Mouse (Mus musculus): Measurements from ENCODE around the gene Phka2. TPM values are rescaled to one million over a fixed set of nuclear protein-coding genes. Genes with fewer than 3 reads are reported as not detected.
A peak's percentile ranks its signal among the peaks of the same experiment; 100 is the strongest.

Phka2 gene
- polyA plus RNA-seq, 1 experiment from 2014 or later, result 21.3 TPM

GRCm38 (mm10) chrX:160585110-160585509, 83.1 kb downstream of the Phka2 start:
- 57% methylated on average over 1 of the region's 1 CpGs for WGBS
- Histone ChIP-seq H3K36me3 (ENCODE audit: control insufficient read depth, insufficient read depth, low read length) (no peaks in the 10 kb centered on the region), H3K27ac (ENCODE audit: low read length) (no peak overlapping the region), H3K4me1 (ENCODE audit: control insufficient read depth, insufficient read depth, low read length) (no peaks in the 10 kb centered on the region), H3K4me3 (ENCODE audit: low read depth, low read length) (no peak overlapping the region), H3K9me3 (ENCODE audit: control insufficient read depth, low read depth, low read length) (no peaks in the 10 kb centered on the region), H3K4me2 (replicated peaks; ENCODE audit: low read depth, low read length) (no peak overlapping the region), H3K27me3 (ENCODE audit: control insufficient read depth, insufficient read depth, low read length) (no peaks in the 10 kb centered on the region), H3K9ac (replicated peaks; ENCODE audit: low read depth, low read length) (no peak overlapping the region)
- ATAC-seq (ENCODE audit: insufficient number of reproducible peaks, insufficient read depth, low FRiP score, low read depth), result no peak

DNA sequence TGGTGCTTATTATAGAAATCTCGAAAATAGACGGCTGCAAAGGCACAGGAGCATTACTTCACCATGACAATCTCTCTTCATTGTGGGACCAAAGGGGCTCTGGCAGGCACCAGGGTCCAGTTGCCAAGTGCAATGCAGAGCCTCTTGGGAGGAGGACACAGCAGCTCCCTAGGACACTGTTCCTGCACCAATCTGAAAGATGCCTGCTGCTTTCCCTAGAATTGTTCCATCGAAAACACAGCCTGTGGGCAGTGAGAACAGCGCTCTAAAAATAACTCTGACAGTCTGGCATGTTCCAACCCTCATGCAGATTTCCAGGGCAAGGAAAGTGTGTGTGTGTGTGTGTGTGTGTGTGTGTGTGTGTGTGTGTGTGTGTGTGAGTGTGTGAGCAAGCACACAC, 86.6 kb downstream of the Phka2 start:
- Histone ChIP-seq H3K4me2 (replicated peaks; ENCODE audit: low read depth, low read length) (no peak overlapping the region), H3K36me3 (ENCODE audit: control insufficient read depth, insufficient read depth, low read length) (no peaks in the 10 kb centered on the region), H3K9ac (replicated peaks; ENCODE audit: low read depth, low read length) (no peak overlapping the region), H3K9me3 (ENCODE audit: control insufficient read depth, low read depth, low read length) (no peaks in the 10 kb centered on the region), H3K27me3 (ENCODE audit: control insufficient read depth, insufficient read depth, low read length) (no peaks in the 10 kb centered on the region), H3K4me3 (ENCODE audit: low read depth, low read length) (no peak overlapping the region), H3K4me1 (ENCODE audit: control insufficient read depth, insufficient read depth, low read length) (no peaks in the 10 kb centered on the region), H3K27ac (ENCODE audit: low read length) (no peak overlapping the region)
- no peak for ATAC-seq (ENCODE audit: insufficient number of reproducible peaks, insufficient read depth, low FRiP score, low read depth)
- WGBS, result 89% methylated on average over 4 of the region's 4 CpGs

- H3K9ac ChIP-seq (replicated peaks; ENCODE audit: low read depth, low read length), result no peak overlapping the region
- H3K4me1 ChIP-seq (ENCODE audit: control insufficient read depth, insufficient read depth, low read length), result no peaks in the 10 kb centered on the region
- H3K9me3 ChIP-seq (ENCODE audit: control insufficient read depth, low read depth, low read length), result no peaks in the 10 kb centered on the region
- 98% methylated on average over 7 of the region's 7 CpGs for WGBS
- no peak for ATAC-seq (ENCODE audit: insufficient number of reproducible peaks, insufficient read depth, low FRiP score, low read depth)
- H3K36me3 ChIP-seq (ENCODE audit: control insufficient read depth, insufficient read depth, low read length), result no peaks in the 10 kb centered on the region
- no peak overlapping the region for H3K4me2 ChIP-seq (replicated peaks; ENCODE audit: low read depth, low read length)
- H3K27ac ChIP-seq (ENCODE audit: low read length), result no peak overlapping the region
- H3K27me3 ChIP-seq (ENCODE audit: control insufficient read depth, insufficient read depth, low read length), result no peaks in the 10 kb centered on the region
- H3K4me3 ChIP-seq (ENCODE audit: low read depth, low read length), result no peak overlapping the region
Observed at GRCm38 (mm10) chrX:160590147-160590546, 88.2 kb downstream of the Phka2 start.

DNA sequence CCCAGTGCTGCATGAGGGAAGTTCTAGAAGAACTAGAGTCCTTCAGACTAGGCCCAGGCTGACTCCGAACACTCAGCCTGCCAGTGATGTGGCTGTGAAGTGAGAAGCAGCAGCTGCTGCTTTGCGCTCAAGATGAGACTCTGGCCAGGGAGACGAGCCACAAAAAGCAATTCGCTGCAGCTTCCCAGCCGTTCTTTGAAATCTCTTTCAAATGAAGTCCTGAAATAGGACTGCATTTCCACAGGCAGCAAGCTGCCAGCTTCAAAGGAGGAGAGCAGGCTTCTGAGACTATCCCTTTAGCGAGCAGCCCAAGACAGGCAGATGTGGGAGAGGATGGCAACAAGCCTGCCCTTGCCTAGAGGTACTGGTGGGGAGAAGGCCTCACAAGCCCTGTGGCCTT, 91.0 kb downstream of the Phka2 start:
- Histone ChIP-seq H3K4me2 (replicated peaks; ENCODE audit: low read depth, low read length) (no peak overlapping the region), H3K4me3 (ENCODE audit: low read depth, low read length) (no peak overlapping the region), H3K9me3 (ENCODE audit: control insufficient read depth, low read depth, low read length) (no peaks in the 10 kb centered on the region), H3K36me3 (ENCODE audit: control insufficient read depth, insufficient read depth, low read length) (no peaks in the 10 kb centered on the region), H3K9ac (replicated peaks; ENCODE audit: low read depth, low read length) (no peak overlapping the region), H3K27me3 (ENCODE audit: control insufficient read depth, insufficient read depth, low read length) (no peaks in the 10 kb centered on the region), H3K4me1 (ENCODE audit: control insufficient read depth, insufficient read depth, low read length) (no peaks in the 10 kb centered on the region), H3K27ac (ENCODE audit: low read length) (no peak overlapping the region)
- no peak for ATAC-seq (ENCODE audit: insufficient number of reproducible peaks, insufficient read depth, low FRiP score, low read depth)
- 77% methylated on average over 6 of the region's 6 CpGs for WGBS

DNA sequence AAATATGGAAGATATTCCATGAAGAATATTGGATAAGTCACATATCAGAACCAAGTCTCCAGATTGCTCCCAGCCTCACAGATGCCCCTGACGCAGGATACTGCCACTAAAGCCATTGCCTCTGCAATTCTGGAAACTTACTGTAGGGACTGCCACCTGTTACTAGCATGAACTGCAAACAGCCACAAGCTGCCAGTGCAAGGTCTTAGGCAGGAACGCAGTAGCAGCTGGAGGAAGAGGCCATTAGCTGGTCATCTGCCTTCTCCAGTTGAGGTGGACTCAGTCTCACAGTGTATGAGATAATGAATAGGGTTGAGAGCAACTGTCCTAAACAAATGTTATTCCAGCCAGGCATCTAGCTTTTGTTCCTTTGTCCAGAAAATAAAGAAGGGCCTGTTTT, 96.1 kb downstream of the Phka2 start:
- H3K9me3 ChIP-seq (ENCODE audit: control insufficient read depth, low read depth, low read length), result no peaks in the 10 kb centered on the region
- no peak overlapping the region for H3K4me3 ChIP-seq (ENCODE audit: low read depth, low read length)
- no peak overlapping the region for H3K9ac ChIP-seq (replicated peaks; ENCODE audit: low read depth, low read length)
- no peaks in the 10 kb centered on the region for H3K36me3 ChIP-seq (ENCODE audit: control insufficient read depth, insufficient read depth, low read length)
- 70% methylated on average over 2 of the region's 2 CpGs for WGBS
- no peaks in the 10 kb centered on the region for H3K4me1 ChIP-seq (ENCODE audit: control insufficient read depth, insufficient read depth, low read length)
- no peaks in the 10 kb centered on the region for H3K27me3 ChIP-seq (ENCODE audit: control insufficient read depth, insufficient read depth, low read length)
- ATAC-seq (ENCODE audit: insufficient number of reproducible peaks, insufficient read depth, low FRiP score, low read depth), result no peak
- H3K4me2 ChIP-seq (replicated peaks; ENCODE audit: low read depth, low read length), result no peak overlapping the region
- H3K27ac ChIP-seq (ENCODE audit: low read length), result no peak overlapping the region

GRCm38 (mm10) chrX:160598562-160599458, 96.8 kb downstream of the Phka2 start:
- ATAC-seq (ENCODE audit: insufficient number of reproducible peaks, insufficient read depth, low FRiP score, low read depth), result peak; percentile 83; the same call in 1 of the 2 replicates
- Histone ChIP-seq H3K9ac (replicated peaks; ENCODE audit: low read depth, low read length) (no peak overlapping the region), H3K4me3 (ENCODE audit: low read depth, low read length) (no peak overlapping the region), H3K4me2 (replicated peaks; ENCODE audit: low read depth, low read length) (no peak overlapping the region), H3K4me1 (ENCODE audit: control insufficient read depth, insufficient read depth, low read length) (no peaks in the 10 kb centered on the region), H3K27ac (ENCODE audit: low read length) (peak overlapping the region; percentile 39; the same call in 1 of the 2 replicates), H3K27me3 (ENCODE audit: control insufficient read depth, insufficient read depth, low read length) (no peaks in the 10 kb centered on the region), H3K9me3 (ENCODE audit: control insufficient read depth, low read depth, low read length) (no peaks in the 10 kb centered on the region), H3K36me3 (ENCODE audit: control insufficient read depth, insufficient read depth, low read length) (no peaks in the 10 kb centered on the region)
- WGBS, result 25% methylated on average over 3 of the region's 3 CpGs

DNA sequence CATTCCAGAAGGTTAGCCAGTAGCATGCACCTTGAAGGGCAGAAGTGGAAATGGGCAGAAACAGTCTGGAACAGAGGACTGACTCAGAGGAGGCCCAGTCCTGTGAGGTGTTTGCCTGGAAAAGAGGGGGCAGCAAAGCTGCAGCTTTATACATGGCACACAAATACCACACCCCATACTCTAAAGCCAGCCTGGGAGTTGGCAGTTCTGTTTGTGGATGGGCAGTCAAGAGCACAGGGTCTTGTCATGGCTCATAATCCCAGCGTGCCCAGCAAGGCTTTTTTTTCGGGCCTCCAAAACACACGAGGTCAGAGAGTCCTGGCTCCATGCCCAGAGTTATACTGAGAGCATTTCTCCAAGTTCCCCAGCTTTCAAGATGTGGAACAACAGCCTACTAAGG, 99.1 kb downstream of the Phka2 start:
- Histone ChIP-seq H3K36me3 (ENCODE audit: control insufficient read depth, insufficient read depth, low read length) (no peaks in the 10 kb centered on the region), H3K27ac (ENCODE audit: low read length) (no peak overlapping the region), H3K4me3 (ENCODE audit: low read depth, low read length) (no peak overlapping the region), H3K4me1 (ENCODE audit: control insufficient read depth, insufficient read depth, low read length) (no peaks in the 10 kb centered on the region), H3K27me3 (ENCODE audit: control insufficient read depth, insufficient read depth, low read length) (no peaks in the 10 kb centered on the region), H3K9me3 (ENCODE audit: control insufficient read depth, low read depth, low read length) (no peaks in the 10 kb centered on the region), H3K9ac (replicated peaks; ENCODE audit: low read depth, low read length) (no peak overlapping the region), H3K4me2 (replicated peaks; ENCODE audit: low read depth, low read length) (no peak overlapping the region)
- ATAC-seq (ENCODE audit: insufficient number of reproducible peaks, insufficient read depth, low FRiP score, low read depth), result no peak
- 41% methylated on average over 3 of the region's 3 CpGs for WGBS

DNA sequence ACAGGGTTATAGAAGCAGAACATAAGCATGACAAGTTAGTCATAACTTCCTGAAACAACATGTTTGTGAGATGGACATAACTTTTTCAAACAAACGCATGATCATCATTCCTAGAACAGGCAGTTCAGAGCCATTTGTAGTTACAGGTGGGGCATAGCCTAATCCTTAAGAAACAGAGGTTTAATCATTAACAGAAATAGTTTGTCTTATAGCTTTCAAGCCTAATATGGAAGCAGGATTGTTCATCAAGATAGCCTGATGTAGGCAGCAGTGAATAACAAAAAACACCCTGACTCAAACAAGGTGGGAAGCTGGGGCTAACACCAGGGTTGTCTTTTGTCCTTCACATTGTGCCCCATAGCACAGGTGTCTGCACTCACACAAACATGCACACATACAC, 100.8 kb downstream of the Phka2 start:
- no peak overlapping the region for H3K4me3 ChIP-seq (ENCODE audit: low read depth, low read length)
- no peaks in the 10 kb centered on the region for H3K36me3 ChIP-seq (ENCODE audit: control insufficient read depth, insufficient read depth, low read length)
- no peak overlapping the region for H3K4me2 ChIP-seq (replicated peaks; ENCODE audit: low read depth, low read length)
- no peaks in the 10 kb centered on the region for H3K9me3 ChIP-seq (ENCODE audit: control insufficient read depth, low read depth, low read length)
- no peak for ATAC-seq (ENCODE audit: insufficient number of reproducible peaks, insufficient read depth, low FRiP score, low read depth)
- no peak overlapping the region for H3K27ac ChIP-seq (ENCODE audit: low read length)
- 52% methylated on average over 1 of the region's 1 CpGs for WGBS
- H3K9ac ChIP-seq (replicated peaks; ENCODE audit: low read depth, low read length), result no peak overlapping the region
- no peaks in the 10 kb centered on the region for H3K27me3 ChIP-seq (ENCODE audit: control insufficient read depth, insufficient read depth, low read length)
- H3K4me1 ChIP-seq (ENCODE audit: control insufficient read depth, insufficient read depth, low read length), result no peaks in the 10 kb centered on the region

GRCm38 (mm10) chrX:160603316-160603715, 101.3 kb downstream of the Phka2 start:
- no peaks in the 10 kb centered on the region for H3K4me1 ChIP-seq (ENCODE audit: control insufficient read depth, insufficient read depth, low read length)
- H3K4me3 ChIP-seq (ENCODE audit: low read depth, low read length), result no peak overlapping the region
- no peaks in the 10 kb centered on the region for H3K9me3 ChIP-seq (ENCODE audit: control insufficient read depth, low read depth, low read length)
- no peak overlapping the region for H3K27ac ChIP-seq (ENCODE audit: low read length)
- H3K36me3 ChIP-seq (ENCODE audit: control insufficient read depth, insufficient read depth, low read length), result no peaks in the 10 kb centered on the region
- H3K9ac ChIP-seq (replicated peaks; ENCODE audit: low read depth, low read length), result no peak overlapping the region
- 67% methylated on average over 2 of the region's 2 CpGs for WGBS
- ATAC-seq (ENCODE audit: insufficient number of reproducible peaks, insufficient read depth, low FRiP score, low read depth), result no peak
- no peaks in the 10 kb centered on the region for H3K27me3 ChIP-seq (ENCODE audit: control insufficient read depth, insufficient read depth, low read length)
- H3K4me2 ChIP-seq (replicated peaks; ENCODE audit: low read depth, low read length), result no peak overlapping the region
